Mouse (Mus musculus) forebrain, embryonic 16.5 days (tissue): Measurements from ENCODE around the gene Abcf1. TPM values are rescaled to one million over a fixed set of nuclear protein-coding genes. Genes with fewer than 3 reads are reported as not detected.
"Not testable (repeated sequence)": the region's sequence is repeated elsewhere in the genome, so short reads cannot be mapped to it uniquely, and the experiment has no call there.

Experiments
- ATAC-seq: fragments of 200-750 bp; cut with Nextera tagmentation; 2 replicates; pipeline ENCODE4 v1.8.0; 2017; ENCODE audit warnings: mild to moderate bottlenecking, moderate library complexity
- H3K27ac ChIP-seq: fragments of 300-500 bp; sonication (generic); 2 replicates; pipeline ENCODE4 v1.5.1; 2014; ENCODE audit warnings: low read length, control low read depth
- H3K27me3 ChIP-seq: fragments of 300-500 bp; sonication (generic); replicated peaks from 2 replicates; pipeline ENCODE4 v1.6.1; 2014; ENCODE audit warnings: low read length; ENCODE audit not compliant: control insufficient read depth, insufficient read depth
- H3K36me3 ChIP-seq: fragments of 300-500 bp; sonication (generic); 2 replicates; pipeline ENCODE4 v1.6.1; 2014; ENCODE audit not compliant: control insufficient read depth, insufficient read depth
- H3K4me1 ChIP-seq: fragments of 300-500 bp; sonication (generic); replicated peaks from 2 replicates; pipeline ENCODE4 v1.6.1; 2014; ENCODE audit warnings: low read length; ENCODE audit not compliant: control insufficient read depth, insufficient read depth
- H3K4me2 ChIP-seq: fragments of 300-500 bp; sonication (generic); 2 replicates; pipeline ENCODE4 v1.6.1; 2014; ENCODE audit warnings: mild to moderate bottlenecking, low read length, control low read depth
- H3K4me3 ChIP-seq: fragments of 300-500 bp; sonication (generic); replicated peaks from 2 replicates; pipeline ENCODE4 v1.5.1; 2014; ENCODE audit warnings: mild to moderate bottlenecking, low read length, control low read depth
- H3K9ac ChIP-seq: fragments of 300-500 bp; sonication (generic); replicated peaks from 2 replicates; pipeline ENCODE4 v1.6.1; 2014; ENCODE audit warnings: low read depth, low read length, control low read depth
- H3K9me3 ChIP-seq: fragments of 300-500 bp; sonication (generic); 2 replicates; pipeline ENCODE4 v1.6.1; 2016; ENCODE audit warnings: low read length; ENCODE audit not compliant: control insufficient read depth
- WGBS: fragments of 180-500 bp; shearing (Covaris S2); extraction: QIAGEN DNeasy Blood & Tissue Kit; methylation state at CpG from one replicate; pipeline ENCODE4 v1.1.7; 2014; 5-methylcytosine and 5-hydroxymethylcytosine counted together
- polyA plus RNA-seq: library from polyadenylated mRNA; unstranded; fragments of >200 nt; fragmentation: Nextera tagmentation; extraction: Ambion mirVana; gene quantifications from 2 replicates; pipeline ENCODE4 v1.2.1, GENCODE M21; 2015

Abcf1 gene
- polyA plus RNA-seq, 1 experiment from 2014 or later: 88.3 TPM

- peaks cover 7% of the 10 kb centered on the region; the same call in 1 of the 2 replicates for H3K36me3 ChIP-seq
- peak overlapping the region; percentile 97 for H3K4me3 ChIP-seq
- under 1% methylated on average over 29 of the region's 29 CpGs for WGBS
- H3K27me3 ChIP-seq: no peaks in the 10 kb centered on the region
- ATAC-seq: peak; percentile 27
- H3K9ac ChIP-seq: peak overlapping the region; percentile 76
- peak overlapping the region; percentile 96 for H3K27ac ChIP-seq
- no peaks in the 10 kb centered on the region for H3K9me3 ChIP-seq
- H3K4me1 ChIP-seq: peaks cover 17% of the 10 kb centered on the region
- peak overlapping the region; percentile 79 for H3K4me2 ChIP-seq
These were observed 10.8 kb upstream of the Abcf1 start for GRCm38 (mm10) chr17:35980363-35980754.

GRCm38 (mm10) chr17:35979401-35980362 is 10.1 kb upstream of the Abcf1 start, which contains the start of the genes Gnl1 and Prr3:
Gene Gnl1, plus strand, starts transcription at chr17:35979851.
Gene Prr3, minus strand, starts transcription at chr17:35980236.
- Histone ChIP-seq H3K4me1 (peaks cover 17% of the 10 kb centered on the region), H3K27me3 (no peaks in the 10 kb centered on the region), H3K36me3 (peaks cover 7% of the 10 kb centered on the region; the same call in 1 of the 2 replicates), H3K4me3 (peak within 1 kb of the TSS; percentile 97), H3K9me3 (no peaks in the 10 kb centered on the region), H3K27ac (peak within 1 kb of the TSS; percentile 96), H3K9ac (peak within 1 kb of the TSS; percentile 76), H3K4me2 (peak within 1 kb of the TSS; percentile 79)
- under 1% methylated on average over 83 of the region's 109 CpGs for WGBS
- peak; percentile 79 for ATAC-seq

DNA sequence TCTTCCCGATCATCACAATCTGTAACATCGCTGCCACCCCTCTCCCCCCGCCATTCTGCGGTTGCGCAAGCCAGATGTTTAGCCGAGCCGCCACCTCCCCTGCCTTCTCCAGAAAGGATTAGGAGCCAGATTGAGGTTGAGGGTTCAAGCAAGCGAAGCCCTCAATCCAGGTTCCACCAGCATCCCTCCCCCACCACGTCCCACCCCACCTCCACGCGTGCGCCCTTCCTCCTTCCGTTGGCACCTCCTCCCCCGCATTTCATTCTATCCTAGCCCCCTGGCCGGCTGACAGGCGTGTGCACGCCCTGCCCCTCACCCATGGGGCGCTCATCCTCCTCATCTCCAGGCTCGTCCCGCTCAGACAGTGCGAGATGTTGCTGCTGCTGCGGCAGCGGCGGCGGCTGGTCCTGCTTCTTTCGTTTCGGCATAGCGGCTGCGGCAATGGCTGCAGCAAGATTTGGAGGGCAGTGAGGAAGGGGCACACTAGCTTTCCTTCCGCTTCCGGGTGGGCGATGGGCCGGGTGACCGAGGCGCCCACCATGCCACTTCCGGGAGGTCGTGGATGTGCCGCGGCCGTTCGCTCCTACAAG is 9.3 kb upstream of the Abcf1 start:
- Histone ChIP-seq H3K27me3 (no peaks in the 10 kb centered on the region), H3K36me3 (peaks cover 8% of the 10 kb centered on the region), H3K9me3 (no peaks in the 10 kb centered on the region), H3K9ac (peak overlapping the region; percentile 76), H3K4me3 (peak overlapping the region; percentile 97), H3K27ac (peak overlapping the region; percentile 96), H3K4me2 (peak overlapping the region; percentile 79), H3K4me1 (peaks cover 17% of the 10 kb centered on the region)
- under 1% methylated on average over 40 of the region's 41 CpGs for WGBS
- ATAC-seq: peak; percentile 86

GRCm38 (mm10) chr17:35972131-35972530 is 2.6 kb upstream of the Abcf1 start:
- no peaks in the 10 kb centered on the region for H3K27me3 ChIP-seq
- WGBS: 56% methylated on average over 1 of the region's 1 CpGs
- H3K27ac ChIP-seq: no peak overlapping the region
- no peak overlapping the region for H3K4me3 ChIP-seq
- ATAC-seq: no peak
- H3K9ac ChIP-seq: no peak overlapping the region
- H3K4me1 ChIP-seq: peaks cover 16% of the 10 kb centered on the region
- peaks cover 5% of the 10 kb centered on the region for H3K36me3 ChIP-seq
- no peaks in the 10 kb centered on the region for H3K9me3 ChIP-seq
- H3K4me2 ChIP-seq: no peak overlapping the region

DNA sequence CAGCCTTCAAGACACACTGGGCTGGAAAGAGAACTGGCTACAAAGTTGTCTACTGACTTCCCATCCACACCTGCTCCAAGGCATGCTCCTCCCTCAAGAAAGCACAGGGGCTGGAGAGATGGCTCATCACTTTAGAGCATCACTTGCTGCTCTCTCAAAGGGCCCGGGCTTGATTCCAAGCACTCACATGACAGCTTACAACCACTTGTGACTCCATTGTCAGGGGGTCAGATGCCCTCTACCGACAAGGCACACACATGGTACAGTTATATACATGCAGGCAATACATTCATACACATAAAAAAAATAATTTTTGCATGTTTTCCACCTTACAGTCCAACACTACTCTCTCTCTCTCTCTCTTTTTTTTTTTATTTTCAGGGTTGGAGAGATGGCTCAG is 1.9 kb downstream of the Abcf1 start:
- 85% methylated on average over 2 of the region's 2 CpGs for WGBS
- no peak for ATAC-seq

GRCm38 (mm10) chr17:35963279-35963678 is 6.3 kb downstream of the Abcf1 start:
- peaks cover 6% of the 10 kb centered on the region for H3K4me1 ChIP-seq
- 94% methylated on average over 10 of the region's 10 CpGs for WGBS
- no peak for ATAC-seq
- H3K36me3 ChIP-seq: peaks cover 36% of the 10 kb centered on the region
- no peak overlapping the region for H3K9ac ChIP-seq
- H3K27ac ChIP-seq: no peak overlapping the region
- no peaks in the 10 kb centered on the region for H3K27me3 ChIP-seq
- no peak overlapping the region for H3K4me2 ChIP-seq
- no peaks in the 10 kb centered on the region for H3K9me3 ChIP-seq
- no peak overlapping the region for H3K4me3 ChIP-seq

More for the DNA sequence above, 1.9 kb downstream of the Abcf1 start:
- Histone ChIP-seq H3K27me3 (no peaks in the 10 kb centered on the region), H3K27ac (no peak overlapping the region), H3K4me1 (peaks cover 16% of the 10 kb centered on the region), H3K36me3 (peaks cover 2% of the 10 kb centered on the region), H3K9ac (no peak overlapping the region), H3K4me2 (no peak overlapping the region), H3K9me3 (no peaks in the 10 kb centered on the region), H3K4me3 (no peak overlapping the region)

DNA sequence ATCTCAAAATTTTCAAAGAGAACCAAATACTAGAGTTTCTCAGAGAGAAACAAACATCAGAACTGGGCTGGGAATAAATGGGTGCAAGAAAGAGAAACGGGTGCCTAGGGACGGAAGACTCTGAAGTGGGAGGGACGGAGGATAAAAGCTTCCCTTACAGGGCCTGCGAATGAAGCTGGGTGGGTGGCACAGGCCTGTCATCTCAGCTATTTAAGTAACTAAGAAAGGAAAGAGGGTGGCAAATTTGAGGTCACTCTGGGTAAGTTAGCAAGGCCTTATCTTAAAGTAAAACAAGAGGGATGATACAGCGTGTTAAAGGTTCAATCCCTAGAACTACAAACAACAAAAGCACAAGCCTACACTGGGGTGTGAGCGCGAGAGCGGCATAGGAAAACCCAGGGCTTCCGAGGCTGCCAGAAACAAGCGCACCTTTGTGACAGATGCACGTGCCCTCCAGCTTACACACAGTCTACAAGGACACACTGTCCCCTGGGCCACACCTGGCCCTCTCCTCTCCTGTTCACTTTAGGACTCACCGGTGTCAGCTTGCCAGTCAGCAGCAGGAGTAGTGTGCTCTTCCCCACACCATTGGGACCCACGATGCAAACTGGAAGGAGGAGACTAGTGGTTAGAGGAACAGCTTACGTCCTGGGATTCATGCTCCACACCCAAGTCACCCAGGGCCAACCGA is 10.9 kb downstream of the Abcf1 start:
- no peaks in the 10 kb centered on the region for H3K27me3 ChIP-seq
- no peaks in the 10 kb centered on the region for H3K9me3 ChIP-seq
- no peak overlapping the region for H3K27ac ChIP-seq
- H3K9ac ChIP-seq: no peak overlapping the region
- no peak overlapping the region for H3K4me2 ChIP-seq
- H3K4me1 ChIP-seq: no peaks in the 10 kb centered on the region
- WGBS: 95% methylated on average over 15 of the region's 15 CpGs
- ATAC-seq: no peak
- peaks cover 61% of the 10 kb centered on the region for H3K36me3 ChIP-seq
- no peak overlapping the region for H3K4me3 ChIP-seq

GRCm38 (mm10) chr17:35954665-35955064 is 14.9 kb downstream of the Abcf1 start:
- Histone ChIP-seq H3K4me1 (no peaks in the 10 kb centered on the region), H3K9me3 (no peaks in the 10 kb centered on the region), H3K27ac (no peak overlapping the region), H3K4me2 (no peak overlapping the region), H3K4me3 (no peak overlapping the region), H3K27me3 (no peaks in the 10 kb centered on the region), H3K9ac (no peak overlapping the region), H3K36me3 (peaks cover 37% of the 10 kb centered on the region)
- ATAC-seq: no peak
- WGBS: 80% methylated on average over 8 of the region's 8 CpGs

DNA sequence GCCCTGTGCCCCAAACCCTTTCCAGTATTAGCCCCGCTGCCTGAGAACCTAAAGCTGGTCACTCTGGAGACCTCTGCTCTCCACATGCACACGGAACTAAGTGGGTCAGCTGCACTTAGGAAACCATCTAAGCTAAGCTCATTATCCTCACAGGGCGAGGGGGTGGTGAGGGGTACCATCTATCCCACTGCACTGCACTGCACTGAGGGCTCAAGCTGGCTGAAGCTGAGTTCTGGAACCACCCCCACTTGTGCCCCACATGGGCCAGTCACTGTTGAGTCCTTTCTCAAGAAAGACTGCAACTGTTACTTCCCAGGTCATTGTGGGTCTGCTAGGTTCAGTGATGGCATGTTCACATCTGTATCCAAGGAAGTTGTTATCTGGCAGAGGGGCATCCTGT is 17.0 kb downstream of the Abcf1 start:
- H3K9ac ChIP-seq, H3K4me3 ChIP-seq, H3K27ac ChIP-seq, H3K9me3 ChIP-seq, H3K27me3 ChIP-seq, H3K4me2 ChIP-seq, H3K4me1 ChIP-seq, ATAC-seq: not testable (repeated sequence)
- 83% methylated on average over 1 of the region's 3 CpGs for WGBS
- peaks cover 17% of the 10 kb centered on the region for H3K36me3 ChIP-seq
